ENCODE assay signal across 8 mouse cellular contexts in genomic region chr2:154373961-154374632, GRCm38 (mm10). TPM values are rescaled to one million over a fixed set of nuclear protein-coding genes. Genes with fewer than 3 reads are reported as not detected.
A peak's percentile ranks its signal among the peaks of the same experiment; 100 is the strongest.
DNase-seq lines count a peak whose midpoint lies in the region; ATAC-seq and TF ChIP-seq lines count a peak whose summit lies in the region.

No protein-coding gene starts in this region.

- no peak for ATAC-seq in kidney, embryonic 15.5 days (replicated peaks; ENCODE audit: low FRiP score)

- intact Hi-C loops in left cerebral cortex, postnatal 36 days (cut with DNase I): no loop called here

- H3K9ac ChIP-seq in kidney, embryonic 15.5 days: no peak overlapping the region
- H3K9ac ChIP-seq in MEL (ENCODE audit: control insufficient read depth, low read depth, low read length, poor library complexity, severe bottlenecking): peak overlapping the region; percentile 61

- peak; percentile 74 for TF ChIP-seq RAD21 in MEL (IDR thresholded peaks at IDR 0.05; ENCODE audit: low read depth, low read length)

- no peak overlapping the region for H3K4me2 ChIP-seq in kidney, embryonic 15.5 days

- WGBS in kidney, embryonic 15.5 days: 55% methylated on average over 6 of the region's 6 CpGs

- TF ChIP-seq EP300 in MEL (IDR thresholded peaks at IDR 0.05; ENCODE audit: low read depth in 1 of 2, low read length in 2 of 2): no peak

- peak; percentile 72 for DNase-seq in kidney, adult 18-20 months
- DNase-seq in MEL (ENCODE audit: low read depth, low spot score): peak; percentile 88
- peak; percentile 50 for DNase-seq in cerebellum, adult 8-10 months
- peak; percentile 11 to 54 for DNase-seq in heart, adult 9 months (ENCODE audit: low spot score in 2 of 2)
- DNase-seq in left cerebral cortex, postnatal 36 days (ENCODE audit: low spot score in 2 of 2): peak; percentile 50 to 64
- DNase-seq in natural killer cell, adult 2 months (ENCODE audit: low spot score in 2 of 2): peak; percentile 50 to 71
- peak; percentile 71 for DNase-seq in thymus, postnatal 25 days

- H3K9me3 ChIP-seq in kidney, embryonic 15.5 days (replicated peaks): no peaks in the 10 kb centered on the region
- no peaks in the 10 kb centered on the region for H3K9me3 ChIP-seq in MEL (replicated peaks; ENCODE audit: insufficient read depth, low read length)

- peaks cover 9% of the 10 kb centered on the region for H3K4me1 ChIP-seq in kidney, embryonic 15.5 days
- H3K4me1 ChIP-seq in MEL (ENCODE audit: control insufficient read depth in 1 of 2, insufficient read depth in 2 of 2, low read length in 2 of 2): peaks cover 0 to 7% of the 10 kb centered on the region in 2 experiments; a peak in 2 of 4 replicates

- H3K4me3 ChIP-seq in kidney, embryonic 15.5 days (replicated peaks): no peak overlapping the region
- H3K4me3 ChIP-seq in MEL (ENCODE audit: control insufficient read depth in 1 of 2, insufficient read depth in 1 of 2, low read depth in 2 of 2, low read length in 2 of 2): peak overlapping the region; percentile 3 to 49; a peak in 2 of 4 replicates

- H3K27me3 ChIP-seq in kidney, embryonic 15.5 days: no peaks in the 10 kb centered on the region
- H3K27me3 ChIP-seq in MEL (ENCODE audit: control insufficient read depth in 1 of 2, insufficient read depth in 2 of 2, low read length in 2 of 2): no peaks in the 10 kb centered on the region

- H3K36me3 ChIP-seq in kidney, embryonic 15.5 days: peaks cover 9% of the 10 kb centered on the region; the same call in 1 of the 2 replicates
- no peaks in the 10 kb centered on the region for H3K36me3 ChIP-seq in MEL (ENCODE audit: control insufficient read depth in 1 of 2, insufficient read depth in 2 of 2, low read length in 2 of 2)

- peaks cover 5% of the 10 kb centered on the region; the same call in 1 of the 2 replicates for H3K79me2 ChIP-seq in MEL (ENCODE audit: control insufficient read depth, insufficient read depth, low read length, poor library complexity)

- TF ChIP-seq POLR2A in MEL (IDR thresholded peaks at IDR 0.05; ENCODE audit: control insufficient read depth in 1 of 2, insufficient read depth in 1 of 2, low read depth in 1 of 2, low read length in 2 of 2, poor library complexity in 1 of 2): no peak

- H3K27ac ChIP-seq in kidney, embryonic 15.5 days: no peak overlapping the region
- H3K27ac ChIP-seq in MEL (ENCODE audit: control insufficient read depth, low read depth, low read length): peak overlapping the region; percentile 60

- TF ChIP-seq CTCF in MEL (IDR thresholded peaks at IDR 0.05 in 2 of 3, conservative IDR thresholded peaks at IDR 0.05 in 1 of 3; ENCODE audit: control insufficient read depth in 1 of 3, insufficient read depth in 1 of 3, low read depth in 2 of 3, low read length in 3 of 3, poor library complexity in 1 of 3, severe bottlenecking in 1 of 3): peak; percentile 65 to 86 (median 74)

TF ChIP-seq in MEL, 35 proteins besides CTCF, POLR2A, EP300 and RAD21:
- peak; percentile 24 for TF ChIP-seq ZC3H11A (IDR thresholded peaks at IDR 0.05; ENCODE audit: low read depth, low read length)
- no peak for TF ChIP-seq GABPA (IDR thresholded peaks at IDR 0.05; ENCODE audit: low read depth, low read length)
- no peak for TF ChIP-seq E2F4 (IDR thresholded peaks at IDR 0.05; ENCODE audit: borderline replicate concordance, low read depth, low read length)
- TF ChIP-seq SMC3 (IDR thresholded peaks at IDR 0.05; ENCODE audit: low read depth, low read length): peak; percentile 70

RNA-seq across cellular contexts. Expression of gene Cdk5rap1, which starts 1.3 kb away (rescaled TPM):
- polyA plus RNA-seq in kidney, embryonic 15.5 days (2015; fragmentation: Nextera tagmentation; extraction: Ambion mirVana): 19.0 and 20.4 TPM in 2 replicates
- 14.1 and 14.7 TPM in 2 replicates for total RNA-seq in MEL (2012; rRNA removed)
- 10 to 100 TPM in 1 of 2 experiments, not detected in 1; 13.1 TPM for polyA plus RNA-seq in MEL (2012; ENCODE audit: insufficient read depth in 1 of 2, insufficient read length in 2 of 2, low read depth in 1 of 2, low replicate concordance in 2 of 2, missing spikeins in 1 of 2)
- 10 to 100 TPM; 11.2 to 17.5 TPM for total RNA-seq in left cerebral cortex, postnatal 36 days (2021)

RNA-seq across cellular contexts. Expression of gene Snta1, which starts 33.8 kb away (rescaled TPM):
- 12.0 and 12.7 TPM in 2 replicates for polyA plus RNA-seq in kidney, embryonic 15.5 days (2015; fragmentation: Nextera tagmentation; extraction: Ambion mirVana)
- total RNA-seq in MEL (2012; rRNA removed): 2.7 and 3.0 TPM in 2 replicates
- 1 to 10 TPM in 1 of 2 experiments, not detected in 1; 6.7 TPM for polyA plus RNA-seq in MEL (2012; ENCODE audit: insufficient read depth in 1 of 2, insufficient read length in 2 of 2, low read depth in 1 of 2, low replicate concordance in 2 of 2, missing spikeins in 1 of 2)
- 10 to 100 TPM; 35.5 to 36.3 TPM for total RNA-seq in left cerebral cortex, postnatal 36 days (2021)

Comparison
In these comparisons a context has a peak if more than half of its experiments do, and no peak if none do; other contexts are left out.
1. DNase-seq: peak in every context shown above with its lines; median percentile 88 in MEL; 72 in kidney, adult 18-20 months; 71 in thymus, postnatal 25 days; 60 in natural killer cell, adult 2 months; 57 in left cerebral cortex, postnatal 36 days; 50 in cerebellum, adult 8-10 months; 32 in heart, adult 9 months.